Mouse (Mus musculus): Measurements from ENCODE around the gene Mdn1.

Mdn1 gene

GRCm38 (mm10) chr4:32656918-32657662 is at the start of gene Mdn1:
Gene Mdn1 (plus strand): TSS chr4:32657119.
- DNase-seq (ENCODE audit: low spot score in 2 of 2), result peak; percentile 92 to 96

DNA sequence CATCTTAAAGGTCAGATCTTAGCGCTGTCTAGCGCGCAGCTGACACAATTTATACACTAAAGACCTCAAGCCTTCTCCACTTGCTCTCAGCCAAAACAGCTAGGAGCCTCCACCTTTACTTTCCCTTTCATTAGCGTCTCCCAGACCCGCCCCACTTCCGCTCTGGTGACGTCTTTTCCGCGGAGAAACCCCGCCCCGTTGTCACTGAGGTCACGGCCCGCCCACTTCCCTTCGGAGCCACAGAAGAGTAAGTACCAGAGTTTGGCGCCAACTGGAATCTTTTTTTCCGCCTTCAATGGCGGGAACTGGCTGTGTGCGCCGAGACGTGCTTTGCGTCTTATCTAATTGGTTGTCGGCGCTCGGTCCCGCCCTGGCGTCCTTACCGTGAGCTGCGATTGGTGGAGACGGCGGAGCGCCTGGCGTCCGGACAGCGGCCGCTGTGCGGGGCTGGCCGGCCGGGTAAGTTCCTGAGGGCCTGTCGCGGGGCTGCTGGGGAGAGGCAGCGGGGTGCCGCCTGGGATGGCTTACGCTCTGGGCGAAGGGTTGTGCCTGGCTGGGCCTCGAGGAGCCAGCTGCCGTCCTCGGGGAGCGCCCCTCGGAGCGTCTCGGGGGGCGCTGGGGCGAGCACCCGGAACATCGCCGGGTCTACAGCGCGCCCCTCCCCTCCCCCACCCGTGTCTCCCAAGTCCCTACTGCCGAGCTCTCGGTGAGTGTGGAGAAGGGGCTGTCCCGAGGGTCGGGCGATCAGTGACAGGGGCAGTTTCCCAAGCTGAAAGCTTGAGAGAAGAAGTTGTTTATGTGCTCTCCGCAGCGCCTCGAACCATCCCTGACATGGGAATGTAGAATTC is 41.7 kb upstream of the Mdn1 start, which contains the start of gene Casp8ap2:
Casp8ap2 (plus strand) TSS at position 418 of the 848 bp plus-strand sequence.
- peak; percentile 96 to 99 for DNase-seq (ENCODE audit: low spot score in 2 of 2)

DNA sequence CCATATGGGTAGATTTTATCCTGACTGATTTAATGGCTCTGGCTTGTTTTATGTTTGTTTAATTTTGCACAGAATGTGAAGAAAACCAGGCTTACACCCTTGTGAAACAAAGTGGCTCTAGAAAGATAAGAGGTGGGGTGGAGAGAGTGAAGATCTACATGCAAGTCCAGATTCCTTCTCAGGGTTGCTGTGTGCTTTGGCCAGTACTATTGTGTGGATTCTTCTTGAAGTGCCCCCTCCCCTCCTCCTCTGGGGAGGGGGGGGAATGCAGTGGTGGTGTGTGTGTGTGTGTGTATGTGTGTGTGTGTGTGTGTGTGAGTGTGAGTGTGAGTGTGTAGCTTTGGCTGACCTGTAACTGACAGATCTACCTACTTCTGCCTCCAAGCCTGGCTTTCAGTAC is 35.3 kb upstream of the Mdn1 start:
- DNase-seq (ENCODE audit: low spot score in 2 of 2), result no peak

- no peak for DNase-seq (ENCODE audit: low spot score in 2 of 2)
Measured at GRCm38 (mm10) chr4:32651669-32652068, 5.2 kb upstream of the Mdn1 start.

GRCm38 (mm10) chr4:32656146-32656904 is 594 bp upstream of the Mdn1 start:
- no peak for DNase-seq (ENCODE audit: low spot score in 2 of 2)

GRCm38 (mm10) chr4:32665843-32666242 is 8.9 kb downstream of the Mdn1 start:
- no peak for DNase-seq (ENCODE audit: low spot score in 2 of 2)

DNA sequence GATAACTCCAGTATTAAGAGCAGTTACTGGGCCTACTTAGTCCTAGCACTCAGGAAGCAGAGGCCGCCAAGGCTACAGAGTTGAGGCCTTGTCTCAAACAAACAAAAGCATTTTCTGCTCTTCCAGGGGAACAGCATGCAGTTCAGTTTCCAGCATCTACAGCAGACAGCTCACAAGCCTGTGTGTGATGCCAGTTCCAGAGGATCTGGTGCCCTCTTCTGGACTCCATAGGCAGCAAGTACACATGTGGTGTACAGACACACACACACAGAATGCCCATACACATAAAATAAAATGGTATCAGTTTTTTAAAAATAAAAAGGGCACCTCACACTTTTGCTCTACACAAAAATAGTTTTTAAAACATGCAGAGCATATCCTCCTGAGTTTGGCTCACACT is 11.4 kb downstream of the Mdn1 start:
- no peak for DNase-seq (ENCODE audit: low spot score in 2 of 2)

GRCm38 (mm10) chr4:32669825-32670224 is 12.9 kb downstream of the Mdn1 start:
- no peak for DNase-seq (ENCODE audit: low spot score in 2 of 2)

- no peak for DNase-seq (ENCODE audit: low spot score in 2 of 2)
Measured at GRCm38 (mm10) chr4:32674025-32674424, 17.1 kb downstream of the Mdn1 start.

GRCm38 (mm10) chr4:32677471-32677870 is 20.6 kb downstream of the Mdn1 start:
- no peak for DNase-seq (ENCODE audit: low spot score in 2 of 2)

DNA sequence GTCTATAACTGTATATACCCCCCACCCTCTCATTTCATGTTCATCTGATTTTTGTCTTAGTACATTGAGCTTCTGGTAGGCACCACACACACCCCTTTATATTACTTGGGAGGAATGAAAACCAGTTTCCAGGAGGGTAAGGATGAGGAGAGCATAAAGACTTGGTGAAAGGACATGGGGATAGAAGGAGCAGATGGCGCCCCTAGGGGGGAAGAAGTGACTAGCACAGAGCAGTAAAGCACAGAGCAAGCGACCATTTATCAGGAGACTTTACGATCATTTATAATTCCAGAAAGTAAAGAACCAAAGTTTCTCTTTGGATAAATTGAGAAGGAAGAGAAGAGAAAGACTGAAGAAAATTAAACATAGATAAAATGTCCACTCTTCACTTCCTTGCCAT is 23.9 kb downstream of the Mdn1 start:
- peak in 1 of 2 experiments; percentile 25 for DNase-seq (ENCODE audit: low spot score in 2 of 2)

GRCm38 (mm10) chr4:32682471-32682870 is 25.6 kb downstream of the Mdn1 start:
- DNase-seq (ENCODE audit: low spot score in 2 of 2), result no peak

GRCm38 (mm10) chr4:32683061-32683582 is 26.2 kb downstream of the Mdn1 start:
- no peak for DNase-seq (ENCODE audit: low spot score in 2 of 2)

GRCm38 (mm10) chr4:32717733-32718132 is 60.8 kb downstream of the Mdn1 start:
- no peak for DNase-seq (ENCODE audit: low spot score in 2 of 2)

- no peak for DNase-seq (ENCODE audit: low spot score in 2 of 2)
Measured at GRCm38 (mm10) chr4:32745394-32745793, 88.5 kb downstream of the Mdn1 start.

- DNase-seq (ENCODE audit: low spot score in 2 of 2), result no peak
Measured at GRCm38 (mm10) chr4:32748396-32748795, 91.5 kb downstream of the Mdn1 start.

GRCm38 (mm10) chr4:32750711-32751110 is 93.8 kb downstream of the Mdn1 start:
- no peak for DNase-seq (ENCODE audit: low spot score in 2 of 2)

- DNase-seq (ENCODE audit: low spot score in 2 of 2), result no peak
Measured at GRCm38 (mm10) chr4:32757430-32757829, 100.5 kb downstream of the Mdn1 start.

- DNase-seq (ENCODE audit: low spot score in 2 of 2), result no peak
Measured at GRCm38 (mm10) chr4:32767471-32767870, 110.6 kb downstream of the Mdn1 start.

DNA sequence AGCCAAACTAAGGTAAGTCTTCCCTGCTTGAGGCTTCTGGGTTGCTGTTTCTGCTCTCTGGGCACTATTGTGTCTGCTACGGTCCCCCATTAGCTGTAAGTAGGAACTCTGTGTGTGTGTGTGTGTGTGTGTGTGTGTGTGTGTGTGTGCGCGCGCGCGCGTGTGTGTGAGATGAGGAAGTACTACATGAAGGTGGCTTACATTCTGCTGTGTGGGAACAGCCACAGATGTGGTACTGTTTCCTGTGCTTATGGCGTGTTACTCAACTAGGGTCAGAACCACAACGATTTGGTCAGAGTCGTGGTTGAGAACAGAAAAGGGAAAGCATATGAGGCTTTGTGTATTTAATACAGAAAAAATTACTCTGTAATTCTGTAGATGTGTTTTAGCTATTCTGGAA is 111.1 kb downstream of the Mdn1 start:
- peak; percentile 6 to 53 for DNase-seq (ENCODE audit: low spot score in 2 of 2)

DNA sequence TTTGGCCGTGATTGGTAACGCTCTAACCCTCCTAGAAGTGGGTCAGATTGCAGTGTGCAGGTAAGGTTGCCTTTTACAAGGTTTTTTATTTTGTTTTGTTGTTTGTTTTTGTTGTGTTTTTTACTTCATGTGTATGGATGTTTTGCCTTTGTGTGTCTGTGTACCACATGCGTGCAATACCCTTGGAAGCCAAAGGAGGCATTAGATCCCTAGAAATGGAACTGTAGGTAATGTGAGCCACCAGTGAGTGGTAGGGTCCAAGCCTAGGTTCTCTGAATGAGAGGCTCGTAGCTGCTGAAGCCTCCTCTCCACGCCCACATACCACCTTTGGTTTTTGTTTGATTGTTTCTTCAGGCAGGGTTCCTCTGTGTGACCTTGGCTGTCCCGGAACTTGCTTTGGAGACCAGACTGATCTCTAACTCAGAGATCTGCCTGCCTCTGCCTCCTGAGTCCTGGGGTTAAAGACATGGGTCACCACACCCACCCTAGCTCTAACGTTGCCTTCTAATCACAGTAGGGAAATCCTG is 113.4 kb downstream of the Mdn1 start:
- no peak for DNase-seq (ENCODE audit: low spot score in 2 of 2)

- DNase-seq (ENCODE audit: low spot score in 2 of 2), result no peak
Measured at GRCm38 (mm10) chr4:32779996-32780395, 123.1 kb downstream of the Mdn1 start.

Measured in spleen, postnatal 10 days (tissue).